Mouse (Mus musculus) kidney, adult 11 months (tissue): ENCODE measurements around the gene Gnl3l.

ENCODE experiments used
- DNase-seq: peaks from one replicate; pipeline ENCODE4 v3.0.0; 2022

The Gnl3l gene

DNA sequence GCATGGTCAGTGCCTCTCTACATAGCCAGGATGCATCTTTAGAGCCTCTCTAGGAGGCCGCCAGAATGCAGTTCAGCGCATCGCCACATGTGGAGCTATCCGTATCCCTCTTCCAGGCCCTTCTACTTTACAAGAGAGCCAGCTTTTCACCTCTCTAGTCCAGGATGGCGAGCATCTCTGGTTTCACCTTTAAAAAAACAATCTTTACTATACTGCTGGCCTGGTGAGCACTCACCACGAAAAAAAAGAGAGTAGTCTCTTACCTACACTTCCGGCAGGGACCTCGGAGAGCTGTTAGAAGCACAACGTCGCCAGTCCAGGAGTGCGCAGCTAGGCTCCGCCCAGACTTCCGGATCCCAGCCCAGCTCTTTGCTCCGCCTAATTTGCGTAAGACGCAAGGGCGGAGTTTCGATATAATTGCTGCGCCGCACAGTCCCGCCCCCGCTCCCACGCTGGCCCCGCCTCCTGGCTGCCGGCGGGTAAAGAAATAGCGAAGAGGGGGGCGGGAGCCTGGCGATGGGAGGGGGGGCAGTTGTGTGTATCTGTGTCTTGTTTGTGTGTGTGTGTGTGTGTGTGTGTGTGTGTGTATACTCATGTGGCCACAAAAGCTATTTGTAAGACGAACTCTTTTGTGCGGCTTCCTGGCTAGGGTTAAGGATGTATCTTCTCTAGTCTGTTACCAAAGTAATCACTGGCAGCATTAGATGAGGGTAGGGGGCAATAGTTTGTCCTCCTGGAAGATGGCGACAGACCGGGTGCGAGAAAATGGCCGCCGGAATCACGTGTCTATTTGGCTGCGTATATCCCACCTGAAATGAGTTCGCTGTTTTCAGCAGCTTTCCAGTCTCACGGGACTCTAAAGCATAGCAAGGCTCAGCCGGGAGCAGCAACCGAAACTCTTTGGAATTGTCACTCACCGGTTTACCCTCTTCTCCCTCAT, at the start of gene Gnl3l:
Gene Gnl3l, minus strand, starts transcription at position 385 of the 940 bp plus-strand sequence.
- DNase-seq = peak; percentile 91

DNA sequence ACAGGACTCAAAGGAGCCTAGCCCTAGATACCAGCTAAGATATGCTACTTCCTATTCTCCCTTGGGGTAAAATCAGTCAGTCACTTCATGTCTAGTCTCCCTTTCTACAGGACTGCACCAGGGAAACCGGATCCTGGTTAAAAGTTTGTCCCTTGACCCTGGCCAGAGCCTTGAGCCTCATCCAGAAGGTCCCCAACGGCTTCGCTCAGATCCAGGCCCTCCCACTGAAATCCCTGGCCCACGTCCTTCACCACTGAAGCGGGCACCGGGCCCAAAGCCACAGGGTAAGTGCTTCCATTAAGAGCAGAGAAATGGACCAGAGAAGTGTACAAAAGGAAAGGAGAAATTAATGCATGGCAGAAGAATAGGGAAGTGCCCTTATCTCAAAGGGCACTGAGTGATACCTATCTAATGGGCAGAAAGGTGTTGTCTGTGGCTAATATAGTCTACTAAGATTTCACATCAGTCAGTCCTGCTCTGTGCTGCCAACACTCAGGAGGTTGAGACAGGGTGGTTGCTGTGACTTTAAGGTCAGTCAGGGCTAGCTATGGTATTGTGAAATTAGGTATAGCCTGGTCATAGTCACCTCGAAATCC, 49.0 kb upstream of the Gnl3l start:
- DNase-seq = no peak

DNA sequence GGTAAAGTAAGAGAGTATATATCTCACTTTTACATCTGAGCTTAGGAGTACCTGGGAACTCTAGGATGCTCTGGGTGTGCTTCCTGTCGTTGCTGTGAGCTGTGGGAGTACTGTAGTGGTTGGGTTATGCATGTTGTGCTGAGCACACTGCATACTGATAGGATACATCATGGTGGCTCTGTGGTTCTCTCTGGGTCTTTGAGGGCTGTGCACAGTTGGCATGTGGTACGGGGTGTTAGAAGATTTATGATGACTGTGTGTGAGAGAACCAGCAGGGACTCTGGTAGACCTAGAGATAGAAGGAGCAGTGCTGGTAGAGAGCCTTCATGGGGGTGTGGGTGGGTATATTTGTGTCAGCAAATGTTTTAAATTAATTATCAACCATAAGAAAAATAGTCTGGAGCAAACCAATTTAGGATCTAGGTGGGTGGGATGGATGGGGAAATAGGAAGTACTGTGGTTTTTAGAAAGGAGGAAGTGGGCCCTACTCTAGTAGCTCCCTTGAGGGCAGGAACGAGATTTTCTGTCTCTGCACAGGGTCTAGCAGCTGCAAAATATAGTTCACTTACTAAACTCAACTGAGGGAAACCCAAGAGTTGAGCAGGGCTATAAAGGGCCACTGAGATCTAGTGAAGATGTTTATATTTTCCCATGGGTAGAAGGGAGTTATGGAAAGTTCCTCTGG, 44.6 kb upstream of the Gnl3l start:
- no peak for DNase-seq

DNA sequence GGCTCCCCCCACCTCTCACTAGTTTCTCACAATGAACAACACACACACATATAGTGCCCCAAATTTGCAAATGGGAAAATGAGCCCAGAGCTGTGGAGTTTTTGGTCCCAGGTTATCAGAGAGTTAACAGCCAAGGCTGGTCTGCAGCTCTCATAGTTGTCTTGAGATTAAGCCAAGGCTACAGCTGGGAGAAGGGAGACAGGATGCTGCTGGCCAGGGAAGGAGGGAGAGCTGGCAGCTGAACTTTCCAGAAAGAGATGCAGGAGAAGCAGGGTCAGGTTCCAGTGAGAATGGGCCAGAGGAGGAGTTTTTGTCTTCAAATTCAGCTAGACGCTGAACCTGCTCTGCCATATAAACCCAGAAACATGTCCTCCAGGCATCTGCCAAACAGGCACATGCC, 42.2 kb upstream of the Gnl3l start:
- no peak for DNase-seq

DNA sequence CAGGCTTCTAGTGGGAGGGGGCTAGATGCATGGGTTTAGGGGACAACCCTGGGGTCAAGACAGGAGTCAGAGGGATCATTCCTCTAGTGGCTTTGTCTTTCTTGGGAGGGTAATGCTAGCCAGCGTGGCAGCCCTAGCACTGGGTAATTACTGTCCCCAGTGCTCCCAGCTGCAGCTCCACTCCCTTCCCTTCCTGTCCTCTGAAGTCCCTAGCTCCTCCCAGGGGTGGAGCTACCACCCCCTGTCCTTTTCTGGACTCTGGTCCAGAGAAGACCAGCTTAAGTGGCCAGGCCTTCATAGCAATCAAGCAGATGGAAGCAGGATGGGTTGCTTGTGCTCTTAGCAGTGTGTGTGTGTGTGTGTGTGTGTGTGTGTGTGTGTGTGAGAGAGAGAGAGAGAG, 38.4 kb upstream of the Gnl3l start:
- peak; percentile 11 for DNase-seq

DNA sequence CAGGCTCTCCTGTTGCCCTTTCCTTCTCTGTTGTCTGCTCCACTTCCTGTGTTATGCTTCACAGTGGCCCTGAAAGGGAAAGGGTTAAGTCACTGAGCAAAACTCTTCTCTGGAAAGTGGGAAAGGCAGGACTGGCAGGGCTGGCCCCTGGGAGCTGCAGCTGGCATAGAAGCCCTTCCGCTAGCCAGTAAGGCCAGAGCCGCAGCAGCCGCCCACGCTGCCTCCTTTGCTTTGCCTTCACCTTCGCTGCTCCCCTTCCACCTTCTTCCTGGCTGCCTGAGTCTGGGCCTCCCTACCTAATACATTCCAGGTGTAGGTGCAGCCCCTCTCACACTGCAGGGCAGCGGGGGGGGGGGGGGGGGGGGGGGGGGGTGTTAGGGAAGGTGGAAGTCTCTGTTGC, 37.4 kb upstream of the Gnl3l start:
- DNase-seq = no peak

DNA sequence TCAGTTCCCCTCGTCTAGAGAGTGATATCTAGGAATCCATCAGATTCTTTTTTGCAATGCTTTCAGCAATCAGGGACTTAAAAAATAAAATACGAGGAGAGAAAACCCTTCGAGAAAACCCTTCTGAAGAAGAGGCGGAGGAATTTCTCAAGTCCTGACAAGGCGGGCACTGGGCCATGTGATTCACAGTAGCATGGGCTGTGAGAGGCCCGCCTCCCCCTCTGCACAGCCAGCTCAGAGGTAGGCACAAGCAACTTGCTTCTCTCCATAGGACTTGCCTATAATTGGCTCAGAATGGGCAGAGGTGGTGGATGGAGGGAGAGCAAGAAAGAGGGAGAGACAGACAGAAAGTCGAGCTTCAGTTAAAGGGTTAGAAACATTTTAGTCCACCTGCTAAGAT, 33.2 kb upstream of the Gnl3l start:
- no peak for DNase-seq

DNA sequence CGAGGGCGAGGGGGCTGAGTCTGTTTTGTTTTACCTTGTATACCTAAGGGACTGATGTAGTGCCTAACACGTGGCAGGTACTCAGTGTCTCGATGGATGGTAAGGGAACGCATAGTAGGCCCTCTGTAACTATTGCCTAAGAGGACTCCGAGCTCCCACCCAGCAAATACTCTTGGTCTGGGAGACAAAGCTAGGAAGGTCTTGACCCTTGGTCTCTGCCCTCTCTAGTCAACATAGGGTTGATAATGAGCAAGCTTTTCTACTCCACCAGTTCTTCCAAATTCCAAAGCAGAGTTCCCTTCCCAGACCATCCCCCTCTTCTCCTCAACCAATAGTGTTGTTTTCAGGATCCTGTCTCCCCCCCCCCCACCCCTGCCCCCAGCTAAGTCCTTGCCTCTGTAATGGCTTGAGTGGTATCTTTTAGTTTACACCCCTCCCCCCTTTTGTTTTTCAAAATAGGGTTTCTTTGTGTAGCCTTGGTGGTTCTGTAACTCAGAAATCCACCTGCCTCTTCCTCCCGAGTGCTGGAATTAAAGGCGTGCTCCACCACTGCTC, 32.6 kb upstream of the Gnl3l start:
- DNase-seq = no peak

DNA sequence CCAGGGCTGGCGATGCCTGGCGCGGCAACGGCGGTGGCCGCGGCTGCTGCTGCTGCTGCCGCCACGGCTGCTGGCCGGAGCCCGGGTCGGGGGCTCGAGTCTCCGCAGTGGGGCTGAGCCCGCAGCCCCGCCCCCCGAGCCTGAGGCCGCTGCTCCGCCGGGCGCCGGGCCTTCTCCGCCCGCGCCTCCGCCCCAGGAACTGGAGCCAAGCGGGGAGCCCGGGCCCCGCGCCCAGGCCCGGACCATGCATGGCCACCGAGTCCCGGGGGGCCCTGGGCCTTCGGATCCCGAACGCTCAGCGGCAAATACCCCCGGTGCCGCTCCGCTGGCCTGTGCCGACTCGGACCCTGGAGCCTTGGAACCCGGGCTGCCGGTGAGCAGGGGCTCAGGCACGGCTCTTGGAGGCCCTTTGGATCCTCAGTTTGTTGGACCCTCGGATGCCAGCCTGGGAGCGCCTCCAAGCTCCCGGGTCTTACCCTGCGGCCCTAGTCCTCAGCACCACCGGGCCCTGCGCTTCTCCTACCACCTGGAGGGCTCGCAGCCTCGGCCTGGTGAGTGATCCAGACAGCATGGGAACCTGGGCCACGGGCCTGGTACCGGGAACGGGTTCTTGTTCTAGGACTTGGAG, 30.4 kb upstream of the Gnl3l start:
- DNase-seq = peak; percentile 12

DNA sequence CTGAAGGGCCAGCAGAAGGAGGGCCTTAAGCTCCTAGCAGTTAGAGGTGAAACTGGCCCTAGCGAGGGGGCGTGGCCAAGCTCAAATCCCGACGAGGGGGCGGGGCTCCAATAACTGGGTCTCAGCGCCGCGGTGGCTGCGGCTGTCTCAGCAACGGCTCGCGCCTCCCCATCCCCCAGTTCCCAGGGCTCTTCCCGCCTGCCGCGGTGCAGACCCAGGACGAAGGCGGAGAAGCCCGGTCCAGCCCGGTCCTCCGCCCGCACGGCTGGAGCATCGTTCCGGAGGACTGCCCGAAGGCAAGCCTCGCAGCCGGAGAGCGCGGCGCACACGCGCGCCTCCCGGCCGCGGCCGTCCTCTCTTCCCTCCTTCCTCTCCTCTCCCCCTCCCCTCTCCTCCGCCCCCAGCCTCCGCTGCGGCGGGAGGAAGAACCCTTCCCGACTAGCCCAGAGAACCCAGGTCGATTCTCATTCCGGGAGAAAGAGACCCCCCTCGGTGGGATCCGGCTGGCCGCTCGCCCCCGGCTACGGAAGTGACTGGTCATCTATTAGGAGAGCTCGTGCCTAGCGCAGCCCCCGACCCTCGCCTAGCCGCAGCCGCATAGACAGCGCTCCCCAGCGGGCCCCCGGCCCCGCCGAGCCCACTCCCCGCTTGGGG, 29.8 kb upstream of the Gnl3l start:
- DNase-seq = peak; percentile 85

DNA sequence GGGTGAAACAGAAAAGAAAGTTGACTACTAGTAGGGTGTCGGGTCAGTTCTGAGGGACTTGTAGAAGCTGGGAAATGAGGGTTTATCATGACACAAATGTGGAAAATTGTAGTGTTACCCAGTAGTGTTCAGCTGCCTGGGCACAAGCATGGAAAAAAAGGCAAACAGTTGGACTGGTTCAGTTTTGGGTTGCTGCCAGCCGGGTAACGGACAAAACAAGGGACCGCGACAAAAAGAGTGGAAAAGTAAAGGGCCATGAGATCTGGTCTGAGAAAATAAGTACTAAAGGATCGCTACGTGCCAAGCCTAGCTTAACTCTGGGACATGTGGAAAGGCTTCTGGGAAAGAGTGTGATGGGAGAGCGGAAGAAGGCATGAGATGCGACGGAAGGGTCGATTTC, 29.2 kb upstream of the Gnl3l start:
- DNase-seq = no peak

DNA sequence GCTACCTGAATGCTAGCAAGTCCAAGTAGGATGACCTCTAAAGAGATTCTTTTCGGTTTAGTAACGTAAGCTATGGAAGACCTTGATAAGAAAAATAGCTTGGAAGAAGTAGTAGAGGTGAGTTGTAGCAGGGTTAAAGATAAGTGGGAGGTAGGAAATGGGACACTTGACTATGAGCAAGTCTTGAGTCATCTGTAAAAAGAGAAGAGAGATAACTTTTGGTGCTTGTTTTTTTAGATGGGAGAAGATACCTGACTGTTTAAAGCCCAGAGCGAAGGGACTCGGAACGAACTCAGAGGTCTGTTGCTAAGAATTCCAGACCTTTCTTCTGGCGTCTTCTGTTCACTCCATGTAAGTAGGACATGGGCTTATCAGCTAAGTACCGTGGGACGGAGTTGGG, 28.7 kb upstream of the Gnl3l start, which contains the start of gene Fgd1:
Gene Fgd1, plus strand, starts transcription at position 301 of the 400 bp plus-strand sequence.
- no peak for DNase-seq

DNA sequence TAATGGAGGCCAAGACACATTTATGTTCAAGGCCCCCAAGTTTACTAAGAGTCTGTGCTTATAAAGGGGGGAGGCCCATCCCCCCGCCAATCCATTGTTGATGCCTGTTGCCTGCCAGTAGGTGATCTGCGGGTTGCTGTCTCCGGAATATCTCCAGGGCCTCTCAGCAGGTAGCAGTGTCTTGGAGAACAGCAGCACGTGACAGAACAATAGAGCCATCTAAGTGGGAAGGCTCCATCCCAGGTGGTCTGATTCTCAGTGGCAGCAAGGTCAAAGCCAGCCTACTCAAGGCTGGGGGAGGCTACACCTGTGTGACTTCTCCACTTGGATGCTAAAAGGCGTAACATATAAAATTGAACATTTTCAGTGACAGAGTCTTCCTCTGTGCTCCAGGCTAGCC, 24.1 kb upstream of the Gnl3l start:
- no peak for DNase-seq

DNA sequence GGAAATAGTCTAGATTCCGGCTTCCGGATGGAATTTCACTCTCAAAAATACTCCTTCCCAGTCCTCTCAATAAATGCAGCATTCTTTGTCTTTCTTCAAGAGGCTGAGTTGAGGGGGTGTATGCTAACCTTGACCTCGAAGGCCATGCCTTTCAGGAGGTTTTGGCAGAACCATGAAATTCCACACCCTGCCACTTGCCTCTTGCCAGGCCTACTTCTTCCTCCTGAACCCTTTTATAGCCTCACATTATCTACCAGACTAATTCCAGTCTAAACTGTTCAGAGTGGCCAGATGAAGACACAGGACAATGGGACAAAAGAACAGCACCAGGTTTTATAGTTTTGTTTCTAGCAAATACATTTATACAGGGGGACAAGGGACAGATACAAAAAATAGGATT, 14.3 kb upstream of the Gnl3l start:
- DNase-seq = no peak

DNA sequence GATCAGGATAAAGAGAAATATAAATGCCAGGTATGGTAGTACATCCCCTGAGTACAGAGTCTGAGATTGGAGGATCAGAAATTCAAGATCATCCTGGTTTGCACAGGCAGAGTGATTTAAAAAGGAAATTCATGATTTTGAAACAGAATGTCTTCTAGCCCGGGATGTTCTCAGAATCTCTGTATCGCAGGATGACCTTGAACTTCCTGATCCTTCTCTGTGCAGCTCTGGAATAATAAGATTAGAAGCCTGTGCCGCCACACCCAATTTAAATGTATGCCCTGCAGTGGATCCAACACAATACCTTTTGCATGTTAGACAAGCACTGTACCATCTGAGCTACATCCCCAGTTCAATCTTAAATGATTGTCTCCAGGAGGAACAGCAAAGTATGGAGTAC, 1.7 kb upstream of the Gnl3l start:
- no peak for DNase-seq

DNA sequence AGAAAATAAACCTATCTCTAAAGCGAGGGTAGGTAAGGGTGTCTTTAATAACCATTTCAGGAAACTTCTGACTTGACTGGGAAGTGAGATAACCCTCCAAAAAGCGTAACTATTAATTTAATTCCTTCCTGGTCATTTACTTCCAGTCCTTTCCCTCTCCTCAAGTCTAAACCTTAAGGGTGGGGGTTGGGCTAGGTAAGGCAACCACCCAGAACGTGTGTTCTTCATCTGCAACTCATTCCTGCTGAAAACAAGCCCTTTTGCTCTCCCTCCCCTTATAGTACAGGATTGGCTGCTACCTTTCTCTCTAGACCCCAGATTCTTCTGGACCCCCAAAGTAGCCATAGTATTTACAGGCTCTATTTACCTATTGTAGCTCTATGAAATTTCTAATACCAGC, 775 bp upstream of the Gnl3l start:
- no peak for DNase-seq

DNA sequence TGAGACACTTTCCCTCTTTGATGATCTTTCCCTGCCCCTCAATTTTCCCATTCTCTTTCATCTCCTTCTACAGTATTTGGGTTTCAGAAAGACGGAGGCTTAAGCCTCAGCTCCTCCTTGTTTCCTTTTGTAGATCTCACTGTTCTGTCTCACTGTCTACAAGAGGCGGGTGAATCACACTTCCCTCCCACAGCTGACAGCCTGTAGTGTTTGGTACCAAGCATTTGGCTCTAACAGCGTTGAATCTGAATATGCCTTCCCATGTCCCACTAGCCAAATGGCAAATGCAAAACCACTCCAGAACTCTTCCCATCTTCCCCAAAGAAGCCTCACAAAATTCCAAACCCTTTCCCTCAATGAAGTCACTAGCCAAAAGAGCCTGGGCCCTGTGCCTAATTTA, 20.3 kb downstream of the Gnl3l start:
- DNase-seq = no peak

DNA sequence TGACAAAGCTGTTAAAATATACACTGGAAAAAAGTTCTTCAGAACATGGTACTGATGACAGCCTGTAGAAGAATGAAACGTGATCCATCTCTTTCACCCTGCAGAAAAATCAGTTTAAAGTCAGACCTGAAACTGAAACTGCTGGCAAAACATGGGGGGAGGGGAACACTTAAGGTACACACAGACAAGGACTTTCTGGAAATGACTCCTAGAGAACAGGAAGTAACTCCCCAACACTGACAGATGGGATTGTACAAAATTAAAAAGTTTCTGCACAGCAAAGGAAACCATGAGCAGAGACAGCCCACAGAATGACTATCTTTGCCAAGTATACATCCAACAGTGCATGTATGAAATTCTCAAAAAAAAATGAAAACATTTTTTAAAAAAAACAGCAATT, 35.5 kb downstream of the Gnl3l start:
- no peak for DNase-seq

DNA sequence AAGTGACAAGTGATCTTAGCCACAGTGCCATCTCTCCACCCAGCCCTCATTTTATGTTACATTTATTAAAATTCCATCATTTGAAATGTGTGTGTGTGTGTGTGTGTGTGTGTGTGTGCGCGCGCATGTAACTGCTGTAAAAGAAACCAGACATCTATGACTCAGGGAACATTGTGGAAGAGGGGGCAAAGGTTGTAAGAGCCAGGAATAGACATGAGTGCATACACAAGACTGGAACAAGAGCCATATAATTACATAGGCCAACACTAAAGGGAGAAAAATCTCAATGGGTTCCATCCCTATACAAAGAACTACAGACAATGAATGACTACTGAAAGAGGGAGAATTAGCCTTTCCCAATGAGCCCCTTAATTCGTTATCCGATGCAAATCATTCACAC, 41.7 kb downstream of the Gnl3l start:
- DNase-seq = no peak

DNA sequence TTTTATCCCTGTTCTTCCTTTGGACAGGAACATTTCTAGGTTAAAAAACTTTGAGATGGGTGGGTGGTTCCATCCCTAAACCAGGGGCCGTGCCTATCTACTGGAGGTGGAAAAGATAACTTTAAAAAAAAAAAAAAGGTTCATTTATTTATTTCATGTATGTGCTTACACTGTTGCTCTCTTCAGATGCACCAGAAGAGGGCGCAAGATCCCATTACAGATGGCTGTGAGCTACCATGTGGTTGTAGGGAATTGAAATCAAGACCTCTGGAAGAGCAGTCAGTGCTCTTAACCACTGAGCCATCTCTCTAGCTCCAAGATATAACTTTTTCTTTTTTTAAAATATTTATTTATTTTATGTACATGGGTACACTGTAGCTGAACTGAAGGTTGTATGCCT, 54.1 kb downstream of the Gnl3l start:
- no peak for DNase-seq

DNA sequence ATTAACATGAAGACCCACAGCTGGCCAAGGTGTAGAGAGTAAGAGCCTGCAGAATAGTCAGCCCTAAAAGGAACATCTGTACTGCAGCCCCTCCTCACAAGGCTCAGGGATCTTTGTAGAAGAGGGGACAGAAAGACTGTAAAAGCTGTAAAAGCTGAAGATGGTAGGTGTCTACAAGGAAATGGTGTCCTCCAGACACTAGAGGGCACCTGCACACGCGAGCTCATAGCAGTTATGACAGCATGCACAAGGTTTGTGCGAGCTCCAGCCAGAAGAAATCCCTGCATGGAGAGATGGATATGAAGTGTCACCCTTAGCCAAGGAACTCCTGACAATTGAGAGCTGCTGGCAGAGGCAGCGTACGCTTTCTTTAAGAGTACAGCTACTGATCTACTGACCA, 56.4 kb downstream of the Gnl3l start:
- DNase-seq = no peak

DNA sequence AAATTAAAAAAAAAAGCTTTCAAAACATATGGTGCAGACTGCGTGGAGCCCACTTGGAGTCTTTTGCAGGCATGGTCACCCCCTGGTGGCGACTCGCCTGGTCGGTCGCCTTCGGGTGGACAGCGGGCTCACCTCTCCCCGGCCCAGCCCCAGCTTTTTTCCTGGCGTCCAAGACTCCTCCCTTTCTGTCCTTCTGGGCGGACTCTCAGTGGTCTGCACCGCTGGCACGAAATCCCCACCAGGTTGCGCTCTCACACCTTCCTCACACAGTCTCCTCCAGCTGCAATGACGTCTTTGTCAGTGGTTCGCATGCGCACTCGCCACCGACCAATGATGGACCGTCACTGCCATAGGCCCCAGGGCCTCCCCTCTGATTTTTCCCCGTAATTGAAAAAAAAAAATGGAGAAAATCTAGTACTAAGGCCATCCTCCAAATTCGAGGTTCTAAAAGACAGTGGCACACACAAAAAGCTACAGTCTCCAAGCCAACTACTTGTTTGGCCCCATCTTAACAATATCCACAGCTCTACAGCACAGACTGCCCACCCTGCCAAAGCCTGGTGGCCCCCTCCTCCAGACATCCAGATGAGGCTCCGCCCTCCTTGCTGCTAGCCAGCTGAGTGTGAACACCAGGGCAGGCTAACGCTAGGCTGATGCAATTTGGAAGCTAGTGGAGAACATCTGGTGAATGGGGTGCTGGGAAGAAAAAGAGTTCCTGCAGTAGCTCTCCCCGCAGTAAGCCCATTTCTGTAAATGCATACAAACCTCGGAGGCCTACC, 60.4 kb downstream of the Gnl3l start:
- peak; percentile 62 for DNase-seq
